Mouse (Mus musculus) heart, postnatal 25 days (tissue): ENCODE measurements around the gene Csl. TPM values are rescaled to one million over a fixed set of nuclear protein-coding genes. Genes with fewer than 3 reads are reported as not detected.

Experiments
- DNase-seq: peaks from one replicate; pipeline ENCODE4 v3.0.0; 2022; ENCODE audit warnings: low spot score
- intact Hi-C: fragments of 180-260 bp; cut with DNase I; formaldehyde crosslinking; loops from one replicate; pipeline ENCODE4 v1.15.1; 2025
- total RNA-seq, 2 experiments: library from RNA; stranded (reverse); gene quantifications; 2 replicates each; pipeline ENCODE4 v1.2.3; 2021

Gene Csl
- 1 to 10 TPM; 4.0 to 4.4 TPM for total RNA-seq

DNA sequence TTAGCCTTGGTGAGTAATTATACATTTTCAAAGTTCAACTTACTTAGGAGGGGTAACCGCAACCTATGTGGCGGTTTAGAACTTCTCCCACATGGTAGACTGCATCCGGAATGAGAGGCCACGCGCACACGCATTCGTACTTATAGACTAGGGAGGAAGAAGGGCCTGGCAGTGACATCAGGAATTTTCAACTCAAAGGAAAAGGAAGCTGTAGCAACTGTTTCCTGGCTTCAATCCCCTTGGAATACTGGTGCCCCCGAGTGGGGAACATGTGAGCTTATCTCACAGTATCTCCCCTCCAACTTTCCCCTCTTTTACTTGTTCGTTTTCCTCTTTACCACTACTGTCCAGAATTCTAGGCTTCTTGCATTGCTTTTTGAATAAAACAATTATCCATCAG lies at the start of gene Csl:
Csl (minus strand) TSS at position 101 of the 400 bp plus-strand sequence.
- DNase-seq: no peak
- intact Hi-C loops: loop anchor here (10.0 kb wide), 4 partner anchors 75 to 405 kb away; partner anchors contain the start of gene Kitl

- intact Hi-C loops: no loop called here
- no peak for DNase-seq
Measured at GRCm38 (mm10) chr10:99789418-99789817, 30.0 kb upstream of the Csl start.

DNA sequence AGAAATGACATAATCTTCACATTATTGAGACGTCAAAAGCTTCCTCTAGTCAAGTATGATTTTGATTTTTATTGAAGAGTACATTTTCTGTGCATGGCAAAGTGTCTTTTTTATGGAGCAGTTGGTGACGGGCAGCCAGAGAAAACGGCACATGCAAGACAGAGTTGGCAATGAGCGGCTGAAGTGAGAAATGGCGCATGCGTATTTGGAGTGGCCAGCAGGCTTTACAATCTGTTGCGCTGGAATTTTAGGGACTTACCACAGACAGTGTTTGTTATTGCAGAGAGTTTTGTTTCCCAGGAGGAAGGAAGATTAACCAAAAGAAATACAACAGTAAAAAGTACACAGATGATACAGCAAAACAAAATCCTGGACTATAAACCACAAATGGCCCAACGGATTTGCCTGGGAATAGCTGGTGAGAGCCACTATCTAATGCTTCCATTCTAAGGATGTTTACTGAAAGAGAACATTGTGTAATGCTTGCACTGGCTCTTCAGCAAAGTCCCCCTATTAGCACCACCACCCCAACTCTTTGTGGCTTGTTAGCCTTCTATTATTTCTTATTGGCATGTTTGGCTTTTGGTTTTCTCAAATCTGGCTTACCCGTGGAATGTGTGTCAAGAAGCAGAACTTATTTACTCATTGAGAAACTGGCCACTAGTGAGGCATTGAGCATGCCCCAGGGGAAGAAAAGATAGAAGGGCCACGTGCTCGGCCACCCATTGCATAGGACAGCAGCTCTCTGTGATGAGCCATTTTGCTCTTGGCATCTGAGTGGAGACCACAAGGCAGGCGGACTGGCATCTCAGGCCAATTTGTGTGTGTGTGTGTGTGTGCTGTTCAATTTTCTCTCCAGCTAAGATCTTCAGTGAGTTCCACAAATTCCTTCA lies 15.0 kb upstream of the Csl start:
- DNase-seq: no peak
- intact Hi-C loops: no loop called here

- intact Hi-C loops: loop anchor here (10.0 kb wide), 4 partner anchors 85 to 415 kb away; partner anchors contain the start of gene Kitl
Measured at GRCm38 (mm10) chr10:99750146-99750545, 9.3 kb downstream of the Csl start.

GRCm38 (mm10) chr10:99748668-99749260 lies 10.7 kb downstream of the Csl start:
- no peak for DNase-seq
- intact Hi-C loops: loop anchor here (10.0 kb wide), 2 partner anchors 64 to 104 kb away; no protein-coding TSS in a partner anchor

More at GRCm38 (mm10) chr10:99750146-99750545, 9.3 kb downstream of the Csl start:
- DNase-seq: no peak

GRCm38 (mm10) chr10:99748009-99748408 lies 11.4 kb downstream of the Csl start:
- DNase-seq: peak; percentile 13
- intact Hi-C loops: loop anchor here (10.0 kb wide), 2 partner anchors 63 to 103 kb away; no protein-coding TSS in a partner anchor

GRCm38 (mm10) chr10:99741609-99742280 lies 17.7 kb downstream of the Csl start:
- intact Hi-C loops: loop anchor here (10.0 kb wide), 2 partner anchors 57 to 97 kb away; no protein-coding TSS in a partner anchor
- DNase-seq: no peak

DNA sequence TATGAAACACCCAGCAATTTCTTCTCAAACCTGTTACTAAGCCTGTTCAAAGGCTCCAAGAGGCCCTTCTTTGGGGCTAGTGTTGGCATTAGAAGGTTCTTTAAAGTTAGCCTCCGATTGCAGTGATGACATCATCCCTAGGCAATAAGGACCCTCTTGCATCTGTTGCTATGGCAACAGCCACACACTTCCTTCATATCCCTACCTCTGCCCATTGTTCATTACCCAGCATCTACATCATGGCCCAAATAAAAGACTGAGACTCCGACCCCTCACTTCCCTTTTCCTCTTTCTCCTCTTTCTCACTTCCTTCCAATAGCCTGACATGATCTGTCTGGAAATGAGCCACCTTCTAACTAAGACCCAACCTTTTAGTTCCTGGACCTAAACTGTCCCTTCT lies 46.3 kb downstream of the Csl start:
- no peak for DNase-seq
- intact Hi-C loops: no loop called here

DNA sequence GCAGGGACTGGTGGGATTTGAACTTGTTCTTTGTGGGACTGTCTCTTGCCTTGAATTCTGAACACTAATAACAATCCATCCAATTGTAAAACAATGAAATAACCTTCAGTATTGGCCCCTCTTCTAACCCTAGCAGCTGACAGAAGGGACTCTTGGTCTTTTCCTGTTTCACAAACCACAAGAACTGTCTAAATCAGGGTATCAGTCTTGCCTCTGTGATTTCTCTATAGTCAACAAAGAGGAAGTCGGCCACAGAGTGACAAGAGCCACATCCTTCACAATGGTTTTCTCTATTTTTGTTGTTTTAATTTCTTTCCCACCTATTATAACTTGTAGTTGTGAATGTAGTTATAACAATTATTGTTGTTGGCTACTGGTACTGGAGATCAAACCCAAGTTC lies 47.9 kb downstream of the Csl start:
- DNase-seq: no peak
- intact Hi-C loops: no loop called here
